Mouse (Mus musculus): Measurements from ENCODE around the gene Nfia. TPM values are rescaled to one million over a fixed set of nuclear protein-coding genes. Genes with fewer than 3 reads are reported as not detected.

The Nfia gene
- polyA plus RNA-seq, 1 experiment from 2014 or later: 23.5 TPM

- no peak for DNase-seq (ENCODE audit: low spot score)
- Histone ChIP-seq H3K9me3 (replicated peaks; ENCODE audit: control insufficient read depth, low read length) (no peaks in the 10 kb centered on the region), H3K27ac (replicated peaks; ENCODE audit: low read depth, low read length) (no peak overlapping the region), H3K4me3 (ENCODE audit: low read depth, low read length) (no peak overlapping the region), H3K4me1 (ENCODE audit: control insufficient read depth, insufficient read depth, low read length) (no peaks in the 10 kb centered on the region), H3K4me2 (ENCODE audit: low read depth, low read length) (no peak overlapping the region), H3K36me3 (replicated peaks; ENCODE audit: control insufficient read depth, insufficient read depth, low read depth, low read length) (no peaks in the 10 kb centered on the region; the same call in 1 of the 2 replicates), H3K27me3 (ENCODE audit: control insufficient read depth, insufficient read depth, low read length) (no peaks in the 10 kb centered on the region), H3K9ac (replicated peaks; ENCODE audit: low read length) (no peak overlapping the region)
- WGBS: 78% methylated on average over 3 of the region's 3 CpGs
- no peak for ATAC-seq (replicated peaks; ENCODE audit: insufficient number of reproducible peaks, low FRiP score, low TSS enrichment, low read depth)
Observed at GRCm38 (mm10) chr4:97787515-97787914, 15.0 kb downstream of the Nfia start.

GRCm38 (mm10) chr4:97788537-97788936 lies 16.0 kb downstream of the Nfia start:
- H3K9me3 ChIP-seq (replicated peaks; ENCODE audit: control insufficient read depth, low read length): no peaks in the 10 kb centered on the region
- no peak for ATAC-seq (replicated peaks; ENCODE audit: insufficient number of reproducible peaks, low FRiP score, low TSS enrichment, low read depth)
- no peak for DNase-seq (ENCODE audit: low spot score)
- no peak overlapping the region for H3K4me3 ChIP-seq (ENCODE audit: low read depth, low read length)
- 66% methylated on average over 4 of the region's 4 CpGs for WGBS
- no peaks in the 10 kb centered on the region; the same call in 1 of the 2 replicates for H3K36me3 ChIP-seq (replicated peaks; ENCODE audit: control insufficient read depth, insufficient read depth, low read depth, low read length)
- H3K27ac ChIP-seq (replicated peaks; ENCODE audit: low read depth, low read length): no peak overlapping the region
- H3K9ac ChIP-seq (replicated peaks; ENCODE audit: low read length): no peak overlapping the region
- no peak overlapping the region for H3K4me2 ChIP-seq (ENCODE audit: low read depth, low read length)
- no peaks in the 10 kb centered on the region for H3K27me3 ChIP-seq (ENCODE audit: control insufficient read depth, insufficient read depth, low read length)
- H3K4me1 ChIP-seq (ENCODE audit: control insufficient read depth, insufficient read depth, low read length): no peaks in the 10 kb centered on the region

- H3K4me3 ChIP-seq (ENCODE audit: low read depth, low read length): no peak overlapping the region
- H3K27ac ChIP-seq (replicated peaks; ENCODE audit: low read depth, low read length): no peak overlapping the region
- WGBS: 77% methylated on average over 10 of the region's 10 CpGs
- no peaks in the 10 kb centered on the region for H3K36me3 ChIP-seq (replicated peaks; ENCODE audit: control insufficient read depth, insufficient read depth, low read depth, low read length)
- no peak for DNase-seq (ENCODE audit: low spot score)
- no peaks in the 10 kb centered on the region for H3K9me3 ChIP-seq (replicated peaks; ENCODE audit: control insufficient read depth, low read length)
- H3K9ac ChIP-seq (replicated peaks; ENCODE audit: low read length): no peak overlapping the region
- no peak overlapping the region for H3K4me2 ChIP-seq (ENCODE audit: low read depth, low read length)
- no peaks in the 10 kb centered on the region for H3K27me3 ChIP-seq (ENCODE audit: control insufficient read depth, insufficient read depth, low read length)
- no peaks in the 10 kb centered on the region; the same call in 1 of the 2 replicates for H3K4me1 ChIP-seq (ENCODE audit: control insufficient read depth, insufficient read depth, low read length)
- no peak for ATAC-seq (replicated peaks; ENCODE audit: insufficient number of reproducible peaks, low FRiP score, low TSS enrichment, low read depth)
Observed at GRCm38 (mm10) chr4:97793931-97794330, 21.4 kb downstream of the Nfia start.

- no peaks in the 10 kb centered on the region for H3K9me3 ChIP-seq (replicated peaks; ENCODE audit: control insufficient read depth, low read length)
- DNase-seq (ENCODE audit: low spot score) (no peak), ATAC-seq (replicated peaks; ENCODE audit: insufficient number of reproducible peaks, low FRiP score, low TSS enrichment, low read depth) (no peak)
- no peak overlapping the region for H3K4me2 ChIP-seq (ENCODE audit: low read depth, low read length)
- H3K36me3 ChIP-seq (replicated peaks; ENCODE audit: control insufficient read depth, insufficient read depth, low read depth, low read length): no peaks in the 10 kb centered on the region
- 94% methylated on average over 4 of the region's 4 CpGs for WGBS
- H3K27ac ChIP-seq (replicated peaks; ENCODE audit: low read depth, low read length): no peak overlapping the region
- no peaks in the 10 kb centered on the region; the same call in 1 of the 2 replicates for H3K4me1 ChIP-seq (ENCODE audit: control insufficient read depth, insufficient read depth, low read length)
- no peak overlapping the region for H3K4me3 ChIP-seq (ENCODE audit: low read depth, low read length)
- H3K9ac ChIP-seq (replicated peaks; ENCODE audit: low read length): no peak overlapping the region
- H3K27me3 ChIP-seq (ENCODE audit: control insufficient read depth, insufficient read depth, low read length): no peaks in the 10 kb centered on the region
Observed at GRCm38 (mm10) chr4:97794865-97795264, 22.3 kb downstream of the Nfia start.

GRCm38 (mm10) chr4:97795957-97796356 lies 23.4 kb downstream of the Nfia start:
- Histone ChIP-seq H3K9ac (replicated peaks; ENCODE audit: low read length) (no peak overlapping the region), H3K36me3 (replicated peaks; ENCODE audit: control insufficient read depth, insufficient read depth, low read depth, low read length) (no peaks in the 10 kb centered on the region), H3K4me3 (ENCODE audit: low read depth, low read length) (no peak overlapping the region), H3K4me2 (ENCODE audit: low read depth, low read length) (no peak overlapping the region), H3K9me3 (replicated peaks; ENCODE audit: control insufficient read depth, low read length) (no peaks in the 10 kb centered on the region), H3K27ac (replicated peaks; ENCODE audit: low read depth, low read length) (no peak overlapping the region), H3K4me1 (ENCODE audit: control insufficient read depth, insufficient read depth, low read length) (no peaks in the 10 kb centered on the region; the same call in 1 of the 2 replicates), H3K27me3 (ENCODE audit: control insufficient read depth, insufficient read depth, low read length) (no peaks in the 10 kb centered on the region)
- 79% methylated on average over 5 of the region's 5 CpGs for WGBS
- DNase-seq (ENCODE audit: low spot score) (no peak), ATAC-seq (replicated peaks; ENCODE audit: insufficient number of reproducible peaks, low FRiP score, low TSS enrichment, low read depth) (no peak)

GRCm38 (mm10) chr4:97796505-97796904 lies 24.0 kb downstream of the Nfia start:
- no peak for ATAC-seq (replicated peaks; ENCODE audit: insufficient number of reproducible peaks, low FRiP score, low TSS enrichment, low read depth)
- Histone ChIP-seq H3K27me3 (ENCODE audit: control insufficient read depth, insufficient read depth, low read length) (no peaks in the 10 kb centered on the region), H3K9ac (replicated peaks; ENCODE audit: low read length) (no peak overlapping the region), H3K27ac (replicated peaks; ENCODE audit: low read depth, low read length) (no peak overlapping the region), H3K4me3 (ENCODE audit: low read depth, low read length) (no peak overlapping the region), H3K36me3 (replicated peaks; ENCODE audit: control insufficient read depth, insufficient read depth, low read depth, low read length) (no peaks in the 10 kb centered on the region), H3K4me1 (ENCODE audit: control insufficient read depth, insufficient read depth, low read length) (no peaks in the 10 kb centered on the region; the same call in 1 of the 2 replicates), H3K4me2 (ENCODE audit: low read depth, low read length) (no peak overlapping the region), H3K9me3 (replicated peaks; ENCODE audit: control insufficient read depth, low read length) (no peaks in the 10 kb centered on the region)
- no peak for DNase-seq (ENCODE audit: low spot score)
- WGBS: 75% methylated on average over 10 of the region's 10 CpGs

DNA sequence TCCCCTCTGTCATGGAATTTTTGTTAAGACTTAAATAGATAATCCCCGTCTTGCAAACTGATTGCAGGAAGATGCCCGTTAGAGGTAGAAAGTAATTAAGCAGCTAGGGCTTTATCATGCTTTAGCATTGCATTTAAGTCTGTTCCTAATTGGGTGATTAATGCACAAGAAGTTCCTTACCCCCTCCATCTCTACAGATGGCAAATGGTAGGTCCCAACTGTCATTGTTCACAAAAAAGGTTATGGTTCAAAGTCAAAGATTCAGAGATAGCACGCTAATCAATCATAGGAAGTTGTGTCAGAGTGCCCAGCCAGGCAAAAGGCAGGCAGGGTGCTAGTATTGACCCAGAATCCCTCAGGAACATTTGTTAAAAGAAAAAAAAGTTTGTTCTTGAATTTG lies 31.3 kb downstream of the Nfia start:
- WGBS: 75% methylated on average over 3 of the region's 3 CpGs

DNA sequence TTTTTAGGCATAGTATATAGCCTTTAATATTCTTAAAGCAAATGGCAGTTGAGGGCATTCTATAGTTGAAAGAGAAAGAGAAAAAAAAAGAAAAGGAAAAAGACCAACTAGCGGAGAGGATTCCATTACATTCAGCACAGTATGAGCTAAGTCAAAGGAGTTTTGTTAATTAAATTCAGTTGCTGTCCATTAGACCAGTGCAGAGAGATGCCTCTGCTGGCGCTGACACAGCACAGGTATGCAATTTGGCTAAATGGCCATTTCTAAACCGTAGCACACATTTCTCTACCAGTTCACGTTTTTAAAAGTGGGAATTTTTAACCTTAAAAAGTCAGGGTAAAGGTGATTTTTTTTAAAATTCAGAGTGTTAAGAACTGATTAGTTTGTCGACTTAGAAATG lies 32.1 kb downstream of the Nfia start:
- H3K4me2 ChIP-seq (ENCODE audit: low read depth, low read length): no peak overlapping the region
- ATAC-seq (replicated peaks; ENCODE audit: insufficient number of reproducible peaks, low FRiP score, low TSS enrichment, low read depth) (no peak), DNase-seq (ENCODE audit: low spot score) (no peak)
- no peaks in the 10 kb centered on the region for H3K27me3 ChIP-seq (ENCODE audit: control insufficient read depth, insufficient read depth, low read length)
- 60% methylated on average over 5 of the region's 5 CpGs for WGBS
- H3K36me3 ChIP-seq (replicated peaks; ENCODE audit: control insufficient read depth, insufficient read depth, low read depth, low read length): no peaks in the 10 kb centered on the region
- no peaks in the 10 kb centered on the region; the same call in 1 of the 2 replicates for H3K9me3 ChIP-seq (replicated peaks; ENCODE audit: control insufficient read depth, low read length)
- no peak overlapping the region for H3K9ac ChIP-seq (replicated peaks; ENCODE audit: low read length)
- no peaks in the 10 kb centered on the region for H3K4me1 ChIP-seq (ENCODE audit: control insufficient read depth, insufficient read depth, low read length)
- H3K27ac ChIP-seq (replicated peaks; ENCODE audit: low read depth, low read length): no peak overlapping the region
- no peak overlapping the region for H3K4me3 ChIP-seq (ENCODE audit: low read depth, low read length)

More for the DNA sequence above, 31.3 kb downstream of the Nfia start:
- H3K4me3 ChIP-seq (ENCODE audit: low read depth, low read length): no peak overlapping the region
- no peaks in the 10 kb centered on the region; the same call in 1 of the 2 replicates for H3K9me3 ChIP-seq (replicated peaks; ENCODE audit: control insufficient read depth, low read length)
- H3K27me3 ChIP-seq (ENCODE audit: control insufficient read depth, insufficient read depth, low read length): no peaks in the 10 kb centered on the region
- H3K4me1 ChIP-seq (ENCODE audit: control insufficient read depth, insufficient read depth, low read length): no peaks in the 10 kb centered on the region
- DNase-seq (ENCODE audit: low spot score) (no peak), ATAC-seq (replicated peaks; ENCODE audit: insufficient number of reproducible peaks, low FRiP score, low TSS enrichment, low read depth) (no peak)
- H3K9ac ChIP-seq (replicated peaks; ENCODE audit: low read length): no peak overlapping the region
- H3K27ac ChIP-seq (replicated peaks; ENCODE audit: low read depth, low read length): no peak overlapping the region
- no peak overlapping the region for H3K4me2 ChIP-seq (ENCODE audit: low read depth, low read length)
- no peaks in the 10 kb centered on the region for H3K36me3 ChIP-seq (replicated peaks; ENCODE audit: control insufficient read depth, insufficient read depth, low read depth, low read length)
